Mouse (Mus musculus) embryonic facial prominence, embryonic 14.5 days (tissue): ENCODE results near the gene N4bp2. TPM values are rescaled to one million over a fixed set of nuclear protein-coding genes. Genes with fewer than 3 reads are reported as not detected.

Experiments
- ATAC-seq: fragments of 200-750 bp; cut with Nextera tagmentation; 2 replicates; pipeline ENCODE4 v1.8.0; 2017; ENCODE audit warnings: low read depth, moderate number of reproducible peaks, moderate TSS enrichment
- DNase-seq: peaks from one replicate; pipeline ENCODE4 v3.0.0-alpha.2; 2015; ENCODE audit warnings: low spot score
- H3K27ac ChIP-seq: fragments of 300-500 bp; sonication (generic); replicated peaks from 2 replicates; pipeline ENCODE4 v1.5.1; 2014; ENCODE audit warnings: low read depth, mild to moderate bottlenecking, low read length, moderate library complexity
- H3K27me3 ChIP-seq: fragments of 300-500 bp; sonication (generic); replicated peaks from 2 replicates; pipeline ENCODE4 v1.6.1; 2014; ENCODE audit warnings: low read length; ENCODE audit not compliant: control insufficient read depth, insufficient read depth
- H3K36me3 ChIP-seq: fragments of 300-500 bp; sonication (generic); 2 replicates; pipeline ENCODE4 v1.6.1; 2014; ENCODE audit warnings: low read length, mixed read lengths; ENCODE audit not compliant: control insufficient read depth, insufficient read depth
- H3K4me1 ChIP-seq: fragments of 300-500 bp; sonication (generic); 2 replicates; pipeline ENCODE4 v1.6.1; 2014; ENCODE audit warnings: antibody characterized with exemption, low read length; ENCODE audit not compliant: control insufficient read depth, insufficient read depth
- H3K4me2 ChIP-seq: fragments of 300-500 bp; sonication (generic); 2 replicates; pipeline ENCODE4 v1.6.1; 2014; ENCODE audit warnings: low read depth, mild to moderate bottlenecking, low read length, moderate library complexity, mixed read lengths
- H3K4me3 ChIP-seq: fragments of 300-500 bp; sonication (generic); 2 replicates; pipeline ENCODE4 v1.5.1; 2014; ENCODE audit warnings: low read depth, mild to moderate bottlenecking, low read length
- H3K9ac ChIP-seq: fragments of 300-500 bp; sonication (generic); 2 replicates; pipeline ENCODE4 v1.6.1; 2014; ENCODE audit warnings: low read depth, mild to moderate bottlenecking, low read length, moderate library complexity, mixed read lengths
- H3K9me3 ChIP-seq: fragments of 300-500 bp; sonication (generic); 2 replicates; pipeline ENCODE4 v1.6.1; 2016; ENCODE audit warnings: low read length; ENCODE audit not compliant: control insufficient read depth
- WGBS: fragments of 180-500 bp; shearing (Covaris S2); extraction: QIAGEN DNeasy Blood & Tissue Kit; methylation state at CpG from one replicate; pipeline ENCODE4 v1.1.7; 2014; 5-methylcytosine and 5-hydroxymethylcytosine counted together
- polyA plus RNA-seq: library from polyadenylated mRNA; unstranded; fragments of >200 nt; fragmentation: Nextera tagmentation; extraction: Ambion mirVana; gene quantifications from 2 replicates; pipeline ENCODE4 v1.2.1, GENCODE M21; 2014

The N4bp2 gene
- polyA plus RNA-seq, 1 experiment from 2014 or later: 33.6 TPM

DNA sequence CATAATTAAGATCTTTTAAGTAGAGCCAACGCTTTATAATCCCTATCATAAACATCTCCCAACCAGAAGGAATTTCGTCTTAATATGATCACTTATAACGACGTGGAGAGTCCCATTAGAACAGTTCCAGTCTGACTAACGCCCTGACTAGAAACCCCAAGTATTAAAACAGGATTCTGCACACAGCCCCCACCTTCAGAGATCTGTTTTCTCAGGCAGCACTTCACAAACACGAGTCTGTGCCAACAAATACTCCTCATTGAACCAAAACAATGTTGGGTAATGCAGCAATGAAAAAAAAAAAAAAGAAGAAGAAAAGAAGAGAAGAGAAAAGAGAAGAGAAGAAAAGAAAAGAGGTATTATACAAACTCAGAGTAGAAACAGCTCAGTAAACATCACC is 96.1 kb downstream of the N4bp2 start:
- no peak for DNase-seq
- WGBS: 40% methylated on average over 6 of the region's 6 CpGs

GRCm38 (mm10) chr5:65860281-65861000 is 97.1 kb downstream of the N4bp2 start:
- no peak for ATAC-seq

More for the DNA sequence above, 96.1 kb downstream of the N4bp2 start:
- ATAC-seq: no peak
- Histone ChIP-seq H3K9ac (no peak overlapping the region), H3K9me3 (no peaks in the 10 kb centered on the region), H3K27me3 (no peaks in the 10 kb centered on the region), H3K4me3 (no peak overlapping the region), H3K4me1 (0 out of 2 replicates have a peak, but pooled peaks cover 3% of the 10 kb centered on the region), H3K27ac (no peak overlapping the region), H3K36me3 (no peaks in the 10 kb centered on the region), H3K4me2 (no peak overlapping the region)

GRCm38 (mm10) chr5:65861154-65861944 is 98.0 kb downstream of the N4bp2 start, which contains the start of gene Rhoh:
Rhoh (plus strand) TSS chr5:65861213.
- H3K4me1 ChIP-seq: no peaks in the 10 kb centered on the region
- no peak for ATAC-seq
- H3K4me3 ChIP-seq: no peak within 1 kb of the TSS
- no peak within 1 kb of the TSS for H3K9ac ChIP-seq
- WGBS: 75% methylated on average over 10 of the region's 10 CpGs
- no peaks in the 10 kb centered on the region for H3K36me3 ChIP-seq
- no peaks in the 10 kb centered on the region for H3K9me3 ChIP-seq
- H3K27me3 ChIP-seq: no peaks in the 10 kb centered on the region
- no peak within 1 kb of the TSS for H3K27ac ChIP-seq
- DNase-seq: no peak
- no peak within 1 kb of the TSS for H3K4me2 ChIP-seq

More at GRCm38 (mm10) chr5:65860281-65861000, 97.1 kb downstream of the N4bp2 start:
- no peak overlapping the region for H3K4me3 ChIP-seq
- 71% methylated on average over 12 of the region's 12 CpGs for WGBS
- H3K27ac ChIP-seq: no peak overlapping the region
- no peak for DNase-seq
- no peaks in the 10 kb centered on the region for H3K9me3 ChIP-seq
- no peaks in the 10 kb centered on the region for H3K36me3 ChIP-seq
- H3K9ac ChIP-seq: no peak overlapping the region
- H3K4me2 ChIP-seq: no peak overlapping the region
- H3K27me3 ChIP-seq: no peaks in the 10 kb centered on the region
- no peaks in the 10 kb centered on the region for H3K4me1 ChIP-seq

DNA sequence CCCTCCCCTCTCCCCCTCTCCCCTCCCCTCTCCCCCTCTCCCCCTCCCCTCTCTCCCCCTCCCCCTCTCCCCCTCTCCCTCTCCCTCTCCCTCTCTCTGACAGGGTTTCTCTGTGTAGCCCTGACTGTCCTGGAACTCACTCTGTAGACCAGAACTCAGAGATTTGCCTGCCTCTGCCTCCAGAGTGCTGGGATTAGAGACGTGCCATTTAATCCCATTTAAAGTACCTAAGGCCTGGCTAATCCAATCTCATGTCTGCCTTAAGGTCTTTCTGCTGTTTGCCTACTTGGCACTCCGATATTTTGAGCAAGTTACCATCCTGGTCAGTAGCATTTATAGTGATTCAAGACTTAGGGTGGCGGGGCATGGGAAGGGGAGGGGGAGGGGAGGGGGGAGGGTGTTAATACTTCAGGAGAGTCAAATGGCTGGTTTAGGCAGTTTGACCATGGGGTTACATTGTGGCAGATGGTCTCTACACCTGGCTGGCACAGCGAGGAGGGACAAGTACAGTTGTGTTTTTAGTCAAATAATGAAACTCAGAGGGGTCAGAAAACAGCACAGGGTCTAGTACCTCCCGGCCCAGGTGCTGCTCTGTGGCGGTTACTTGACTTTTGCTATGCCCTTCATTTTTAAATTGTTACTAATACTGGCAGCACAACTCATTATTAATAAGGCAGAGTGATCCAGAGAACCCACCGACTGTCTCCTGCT is 99.1 kb downstream of the N4bp2 start:
- H3K9me3 ChIP-seq: no peaks in the 10 kb centered on the region
- H3K27ac ChIP-seq: no peak overlapping the region
- 89% methylated on average over 7 of the region's 7 CpGs for WGBS
- H3K9ac ChIP-seq: no peak overlapping the region
- H3K4me3 ChIP-seq: no peak overlapping the region
- H3K27me3 ChIP-seq: no peaks in the 10 kb centered on the region
- ATAC-seq (no peak), DNase-seq (no peak)
- H3K36me3 ChIP-seq: no peaks in the 10 kb centered on the region
- H3K4me1 ChIP-seq: no peaks in the 10 kb centered on the region
- no peak overlapping the region for H3K4me2 ChIP-seq

- Histone ChIP-seq H3K9ac (no peak overlapping the region), H3K36me3 (no peaks in the 10 kb centered on the region), H3K27ac (no peak overlapping the region), H3K27me3 (no peaks in the 10 kb centered on the region), H3K4me2 (no peak overlapping the region), H3K4me1 (no peaks in the 10 kb centered on the region), H3K4me3 (no peak overlapping the region), H3K9me3 (no peaks in the 10 kb centered on the region)
- ATAC-seq (no peak), DNase-seq (no peak)
- WGBS: 74% methylated on average over 12 of the region's 12 CpGs
These were observed 100.0 kb downstream of the N4bp2 start for GRCm38 (mm10) chr5:65863349-65863749.

- Histone ChIP-seq H3K36me3 (no peaks in the 10 kb centered on the region), H3K4me2 (no peak overlapping the region), H3K27me3 (no peaks in the 10 kb centered on the region), H3K4me1 (no peaks in the 10 kb centered on the region), H3K9me3 (no peaks in the 10 kb centered on the region), H3K27ac (no peak overlapping the region), H3K9ac (no peak overlapping the region), H3K4me3 (no peak overlapping the region)
- ATAC-seq: no peak
- DNase-seq: no peak
- WGBS: 93% methylated on average over 7 of the region's 7 CpGs
These were observed 101.2 kb downstream of the N4bp2 start for GRCm38 (mm10) chr5:65864486-65864885.

- no peak overlapping the region for H3K4me2 ChIP-seq
- H3K9me3 ChIP-seq: no peaks in the 10 kb centered on the region
- no peaks in the 10 kb centered on the region for H3K4me1 ChIP-seq
- no peak overlapping the region for H3K9ac ChIP-seq
- H3K27me3 ChIP-seq: no peaks in the 10 kb centered on the region
- H3K27ac ChIP-seq: no peak overlapping the region
- 63% methylated on average over 3 of the region's 3 CpGs for WGBS
- ATAC-seq (no peak), DNase-seq (no peak)
- no peak overlapping the region for H3K4me3 ChIP-seq
- H3K36me3 ChIP-seq: no peaks in the 10 kb centered on the region
These were observed 101.6 kb downstream of the N4bp2 start for GRCm38 (mm10) chr5:65864946-65865345.

GRCm38 (mm10) chr5:65866591-65866990 is 103.3 kb downstream of the N4bp2 start:
- no peaks in the 10 kb centered on the region for H3K9me3 ChIP-seq
- no peak overlapping the region for H3K4me3 ChIP-seq
- no peak overlapping the region for H3K9ac ChIP-seq
- no peak overlapping the region for H3K27ac ChIP-seq
- H3K4me1 ChIP-seq: no peaks in the 10 kb centered on the region
- ATAC-seq (no peak), DNase-seq (no peak)
- 96% methylated on average over 6 of the region's 6 CpGs for WGBS
- H3K4me2 ChIP-seq: no peak overlapping the region
- no peaks in the 10 kb centered on the region for H3K36me3 ChIP-seq
- no peaks in the 10 kb centered on the region for H3K27me3 ChIP-seq
